In the genomic region with DNA sequence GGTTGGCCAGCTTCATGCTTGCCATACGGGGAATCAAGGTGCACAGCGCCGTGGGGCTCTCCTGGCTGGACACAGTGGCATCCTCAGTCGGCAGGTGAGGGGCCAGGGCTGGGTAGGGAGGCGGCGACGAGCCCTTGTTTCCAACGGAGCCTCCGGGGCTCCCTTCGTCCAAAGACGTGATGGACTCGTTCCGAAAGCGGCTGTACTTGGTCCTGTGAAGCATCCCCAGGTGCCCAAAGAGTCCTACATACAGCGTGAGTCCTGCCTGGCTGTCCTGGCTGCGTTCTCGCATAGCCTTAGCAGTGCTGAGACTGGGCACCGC, we compare ENCODE assay signal across 8 mouse cellular contexts. TPM values are rescaled to one million over a fixed set of nuclear protein-coding genes. Genes with fewer than 3 reads are reported as not detected.
DNase-seq lines count a peak whose midpoint lies in the region; ATAC-seq and TF ChIP-seq lines count a peak whose summit lies in the region.

No protein-coding gene starts in this region.

- H3K27ac ChIP-seq in heart, embryonic 10.5 days = peak overlapping the region; percentile 65; the same call in 1 of the 2 replicates
- H3K27ac ChIP-seq in forebrain, embryonic 15.5 days (replicated peaks) = no peak overlapping the region

- no peaks in the 10 kb centered on the region for H3K36me3 ChIP-seq in heart, embryonic 10.5 days
- H3K36me3 ChIP-seq in E14TG2a.4 (ENCODE audit: insufficient read depth, low read length) = no peaks in the 10 kb centered on the region
- no peaks in the 10 kb centered on the region for H3K36me3 ChIP-seq in forebrain, embryonic 15.5 days

- peak overlapping the region; percentile 99 for H3K4me2 ChIP-seq in forebrain, embryonic 15.5 days (replicated peaks)

- peaks cover 64% of the 10 kb centered on the region for H3K27me3 ChIP-seq in heart, embryonic 10.5 days (ENCODE audit: insufficient read depth, poor library complexity, severe bottlenecking)
- H3K27me3 ChIP-seq in E14TG2a.4 (ENCODE audit: insufficient read depth, low read length) = peaks cover 89% of the 10 kb centered on the region
- H3K27me3 ChIP-seq in forebrain, embryonic 15.5 days = peaks cover 21% of the 10 kb centered on the region

- no peaks in the 10 kb centered on the region for H3K9me3 ChIP-seq in heart, embryonic 10.5 days
- no peaks in the 10 kb centered on the region for H3K9me3 ChIP-seq in E14TG2a.4 (ENCODE audit: low read length)
- H3K9me3 ChIP-seq in forebrain, embryonic 15.5 days = no peaks in the 10 kb centered on the region

- no peak; the same call in 1 of the 2 replicates for ATAC-seq in forebrain, embryonic 15.5 days (replicated peaks)
- ATAC-seq in megakaryocyte progenitor cell, adult 5-6 weeks (replicated peaks; ENCODE audit: poor library complexity) = peak; percentile 18; the same call in 1 of the 2 replicates

- under 1% methylated on average over 18 of the region's 18 CpGs for WGBS in heart, embryonic 10.5 days
- 2% methylated on average over 18 of the region's 18 CpGs for WGBS in forebrain, embryonic 15.5 days

- DNase-seq in heart, embryonic 10.5 days (ENCODE audit: low spot score) = no peak
- DNase-seq in heart, adult 11 months = no peak
- no peak for DNase-seq in thymus, adult 18-20 months
- no peak for DNase-seq in kidney, adult 8-10 months
- DNase-seq in kidney, postnatal 36 days = no peak

- peak overlapping the region; percentile 63 for H3K9ac ChIP-seq in forebrain, embryonic 15.5 days (replicated peaks)

- TF ChIP-seq CTCF in E14TG2a.4 (conservative IDR thresholded peaks at IDR 0.05; ENCODE audit: low read length) = no peak

- H3K4me3 ChIP-seq in heart, embryonic 10.5 days = peak overlapping the region; percentile 69
- peak overlapping the region; percentile 72 for H3K4me3 ChIP-seq in E14TG2a.4 (replicated peaks; ENCODE audit: low read length)
- H3K4me3 ChIP-seq in forebrain, embryonic 15.5 days = peak overlapping the region; percentile 56

- H3K4me1 ChIP-seq in heart, embryonic 10.5 days = peaks cover 25% of the 10 kb centered on the region; the same call in 1 of the 2 replicates
- H3K4me1 ChIP-seq in E14TG2a.4 (replicated peaks; ENCODE audit: low read depth, low read length) = peaks cover 41% of the 10 kb centered on the region
- H3K4me1 ChIP-seq in forebrain, embryonic 15.5 days = peaks cover 24% of the 10 kb centered on the region

RNA-seq across cellular contexts. Expression of gene Shc4, which starts 0.9 kb away (rescaled TPM):
- 1.5 and 2.2 TPM in 2 replicates for polyA plus RNA-seq in heart, embryonic 10.5 days (2016; fragmentation: Nextera tagmentation; extraction: Ambion mirVana)
- 1.5 and 1.6 TPM in 2 replicates for polyA plus RNA-seq in forebrain, embryonic 15.5 days (2015; fragmentation: Nextera tagmentation; extraction: Ambion mirVana)
- total RNA-seq in megakaryocyte progenitor cell, adult 5-6 weeks (2015) = 0.52 and 0.64 TPM in 2 replicates
- 0.12 and 0.74 TPM in 2 replicates for total RNA-seq in megakaryocyte progenitor cell, adult 5-6 weeks (2017)

RNA-seq across cellular contexts. Expression of gene Eid1, which starts 50.2 kb away (rescaled TPM):
- polyA plus RNA-seq in heart, embryonic 10.5 days (2016; fragmentation: Nextera tagmentation; extraction: Ambion mirVana) = 124 and 142 TPM in 2 replicates
- 314 and 348 TPM in 2 replicates for polyA plus RNA-seq in forebrain, embryonic 15.5 days (2015; fragmentation: Nextera tagmentation; extraction: Ambion mirVana)
- 74.1 and 74.9 TPM in 2 replicates for total RNA-seq in megakaryocyte progenitor cell, adult 5-6 weeks (2015)
- total RNA-seq in megakaryocyte progenitor cell, adult 5-6 weeks (2017) = 115 and 118 TPM in 2 replicates

RNA-seq across cellular contexts. Expression of gene Secisbp2l, which starts 59.6 kb away (rescaled TPM):
- polyA plus RNA-seq in heart, embryonic 10.5 days (2016; fragmentation: Nextera tagmentation; extraction: Ambion mirVana) = 12.6 and 15.0 TPM in 2 replicates
- polyA plus RNA-seq in forebrain, embryonic 15.5 days (2015; fragmentation: Nextera tagmentation; extraction: Ambion mirVana) = 29.6 and 30.7 TPM in 2 replicates
- total RNA-seq in megakaryocyte progenitor cell, adult 5-6 weeks (2015) = 11.6 and 12.4 TPM in 2 replicates
- 12.7 and 16.1 TPM in 2 replicates for total RNA-seq in megakaryocyte progenitor cell, adult 5-6 weeks (2017)
